Mouse (Mus musculus): Measurements from ENCODE around the gene Gm17359. TPM values are rescaled to one million over a fixed set of nuclear protein-coding genes. Genes with fewer than 3 reads are reported as not detected.

Gene Gm17359
- total RNA-seq (2021) = not detected
- long read RNA-seq, experiment 1 = 0 reads
- long read RNA-seq, experiment 2 = 0 reads

DNA sequence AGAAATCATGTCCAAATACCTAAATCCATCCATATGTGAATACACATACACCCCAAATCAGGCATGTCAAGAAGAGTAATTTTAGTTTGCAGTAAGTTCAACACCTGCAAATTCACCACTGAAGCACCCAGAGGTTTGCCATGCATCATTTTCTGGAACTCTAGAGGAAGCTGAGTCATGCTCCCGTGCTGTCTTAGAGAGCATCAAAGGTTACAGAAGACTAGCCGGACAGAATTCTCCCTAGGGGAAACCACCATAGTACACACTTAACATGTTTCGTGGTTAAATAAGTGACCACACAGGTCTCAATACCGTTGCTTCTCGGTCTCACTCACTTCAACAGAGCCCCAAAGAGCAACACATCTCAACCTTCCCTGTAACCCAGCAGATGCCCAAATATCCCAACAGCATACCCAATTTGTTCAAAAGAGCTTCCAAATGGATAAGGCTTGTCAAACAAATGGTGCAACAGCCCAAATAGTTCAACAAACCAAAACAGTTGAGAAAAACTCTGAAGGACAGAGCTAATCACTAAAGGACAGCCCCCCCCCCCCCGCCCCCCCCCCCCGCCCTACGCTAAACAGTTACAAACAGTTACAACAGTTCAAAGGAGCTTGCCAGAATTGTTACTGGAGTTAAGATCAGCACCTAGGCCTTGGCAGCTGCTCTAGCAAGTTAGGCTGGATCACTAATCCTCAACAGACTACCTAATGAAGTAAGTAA lies at the start of gene Gm17359:
Gene Gm17359 (plus strand): TSS at position 618 of the 723 bp plus-strand sequence.
- DNase-seq = no peak

GRCm38 (mm10) chr3:79287108-79287576 lies 49.3 kb upstream of the Gm17359 start:
- DNase-seq = peak; percentile 90

DNA sequence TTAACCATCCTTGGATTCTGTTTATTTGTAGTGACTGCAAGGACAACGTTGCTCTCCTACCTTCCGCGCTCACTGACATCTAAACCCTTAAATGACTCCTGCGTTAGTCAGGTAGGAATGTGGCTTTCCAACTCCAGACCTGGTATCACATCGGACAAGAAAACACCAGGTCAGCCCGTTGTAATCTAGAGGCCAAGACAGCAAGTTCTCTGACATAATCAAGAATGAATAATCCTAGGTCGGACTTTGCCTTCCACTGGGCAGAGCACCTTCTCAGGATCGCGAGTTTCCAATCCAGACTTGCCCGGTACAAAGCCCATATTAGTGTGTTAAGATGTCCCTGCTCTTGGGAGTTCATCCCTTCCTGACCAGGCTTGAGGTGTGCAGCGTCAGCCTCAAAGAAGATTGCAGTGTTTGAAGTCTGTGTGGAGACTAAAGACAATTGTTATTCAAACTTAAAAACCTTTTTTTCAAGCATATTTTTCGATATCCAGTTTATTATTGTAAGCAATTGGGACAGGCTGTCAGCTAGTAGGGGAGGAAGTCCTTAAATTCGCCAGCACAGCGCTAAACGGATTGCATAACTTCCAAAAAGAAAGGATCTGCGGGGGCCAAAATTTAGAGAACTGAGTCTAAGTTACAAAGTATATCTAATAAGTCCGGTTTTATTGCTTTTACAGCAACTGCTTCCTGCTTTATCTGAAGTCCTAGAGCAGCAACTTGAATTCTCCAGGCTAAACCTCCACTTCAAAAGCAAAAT lies 48.6 kb upstream of the Gm17359 start:
- DNase-seq = no peak

- no peak for DNase-seq
Observed at GRCm38 (mm10) chr3:79289050-79289449, 47.4 kb upstream of the Gm17359 start.

- DNase-seq = no peak
Observed at GRCm38 (mm10) chr3:79293023-79293422, 43.4 kb upstream of the Gm17359 start.

DNA sequence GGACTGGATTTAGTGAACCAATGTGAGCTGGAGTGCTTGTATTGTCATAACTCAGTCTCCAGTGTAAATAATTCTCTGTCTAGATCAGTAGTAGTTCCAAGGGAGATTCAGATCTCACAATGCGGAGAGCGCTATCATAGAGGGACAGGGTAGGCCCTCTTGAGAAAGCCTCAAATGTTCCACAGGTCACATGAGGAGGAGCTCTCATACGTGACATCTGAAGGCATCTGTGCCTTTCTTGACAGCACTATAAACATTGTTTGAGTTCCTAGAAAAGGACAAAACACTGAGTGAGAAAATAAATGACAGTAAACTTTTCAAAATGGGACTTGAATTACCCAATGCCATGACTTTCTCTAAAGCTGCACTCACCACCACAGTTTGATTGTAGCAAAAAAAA lies 41.8 kb upstream of the Gm17359 start:
- DNase-seq = no peak

DNA sequence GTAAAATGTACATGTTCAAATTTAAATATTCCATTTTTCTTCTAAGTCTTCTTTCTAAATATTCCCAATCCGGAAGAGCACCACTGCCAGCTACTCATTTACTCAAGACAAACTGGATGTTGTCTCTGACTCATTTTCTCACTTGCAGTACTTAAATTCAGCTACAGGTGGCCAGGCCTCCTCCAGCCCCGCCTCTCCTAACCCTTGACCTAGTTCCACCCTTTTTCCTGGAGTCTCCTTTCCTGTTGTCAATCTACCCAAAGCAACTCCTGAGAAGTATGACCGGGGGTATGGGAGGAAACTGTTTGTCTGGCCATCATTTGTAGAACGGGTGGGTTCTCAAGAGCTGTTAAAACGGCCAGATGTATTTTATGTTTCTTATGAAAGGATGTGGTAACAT lies 40.4 kb upstream of the Gm17359 start:
- DNase-seq = no peak

- DNase-seq = no peak
Observed at GRCm38 (mm10) chr3:79296586-79296985, 39.9 kb upstream of the Gm17359 start.

- DNase-seq = no peak
Observed at GRCm38 (mm10) chr3:79297281-79297680, 39.2 kb upstream of the Gm17359 start.

DNA sequence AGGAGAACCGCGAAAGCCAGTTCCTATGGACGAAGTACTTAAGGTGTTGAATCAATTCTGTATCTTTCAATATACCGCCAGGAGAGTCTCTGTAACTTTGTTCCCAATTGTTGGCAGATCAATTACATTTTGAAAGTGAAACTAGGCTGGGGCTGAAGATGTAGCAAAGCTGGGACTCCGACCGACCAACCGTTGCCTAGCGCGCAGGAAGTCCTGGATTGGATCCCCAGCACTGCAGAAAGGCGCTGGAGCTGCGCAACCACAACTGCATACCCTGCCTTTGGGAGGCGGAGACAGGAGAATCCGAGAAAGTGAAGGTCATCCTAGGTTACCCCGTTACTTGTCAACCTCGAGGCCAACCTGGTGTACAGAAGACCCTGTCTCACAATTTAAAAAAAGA lies 37.1 kb upstream of the Gm17359 start:
- DNase-seq = no peak

DNA sequence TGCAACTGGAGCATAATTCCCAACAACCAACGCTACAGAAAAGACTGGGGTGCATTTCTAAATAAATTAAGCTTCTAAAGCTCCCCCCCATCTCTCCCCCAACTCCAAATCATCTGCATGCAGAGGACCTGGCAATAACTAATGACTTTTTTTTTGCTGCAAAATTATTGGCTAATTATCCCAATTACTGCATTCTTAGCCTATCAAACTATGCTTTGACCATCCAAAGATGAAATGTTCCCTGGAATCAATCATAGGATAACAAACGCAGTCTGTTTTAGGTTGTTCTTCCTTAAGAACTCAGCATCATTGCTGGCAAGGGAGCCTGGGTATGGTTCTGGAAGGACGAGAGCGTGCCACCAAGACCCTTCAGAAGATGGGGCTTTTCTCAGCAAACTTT lies 27.9 kb upstream of the Gm17359 start:
- no peak for DNase-seq

GRCm38 (mm10) chr3:79310184-79310583 lies 26.3 kb upstream of the Gm17359 start:
- DNase-seq = no peak

DNA sequence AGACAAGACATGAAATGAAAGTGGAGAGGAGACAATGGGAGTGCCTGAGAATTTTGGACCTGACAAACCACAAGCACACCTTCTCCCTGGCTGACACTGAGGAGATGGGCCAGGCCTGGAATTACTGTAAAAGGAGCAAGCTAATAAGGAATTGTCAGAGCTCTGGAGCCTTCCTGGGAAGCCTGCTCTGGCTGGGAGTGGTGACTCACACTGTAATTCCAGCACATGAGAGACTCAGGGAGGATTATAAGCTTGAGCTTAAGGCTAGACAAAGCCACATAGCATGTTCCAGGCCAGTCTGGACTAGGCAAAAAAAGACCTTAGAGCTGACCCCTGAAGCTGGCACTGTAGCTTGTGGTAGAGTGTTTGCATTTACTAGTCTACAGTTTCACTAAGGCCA lies 24.6 kb upstream of the Gm17359 start:
- no peak for DNase-seq

DNA sequence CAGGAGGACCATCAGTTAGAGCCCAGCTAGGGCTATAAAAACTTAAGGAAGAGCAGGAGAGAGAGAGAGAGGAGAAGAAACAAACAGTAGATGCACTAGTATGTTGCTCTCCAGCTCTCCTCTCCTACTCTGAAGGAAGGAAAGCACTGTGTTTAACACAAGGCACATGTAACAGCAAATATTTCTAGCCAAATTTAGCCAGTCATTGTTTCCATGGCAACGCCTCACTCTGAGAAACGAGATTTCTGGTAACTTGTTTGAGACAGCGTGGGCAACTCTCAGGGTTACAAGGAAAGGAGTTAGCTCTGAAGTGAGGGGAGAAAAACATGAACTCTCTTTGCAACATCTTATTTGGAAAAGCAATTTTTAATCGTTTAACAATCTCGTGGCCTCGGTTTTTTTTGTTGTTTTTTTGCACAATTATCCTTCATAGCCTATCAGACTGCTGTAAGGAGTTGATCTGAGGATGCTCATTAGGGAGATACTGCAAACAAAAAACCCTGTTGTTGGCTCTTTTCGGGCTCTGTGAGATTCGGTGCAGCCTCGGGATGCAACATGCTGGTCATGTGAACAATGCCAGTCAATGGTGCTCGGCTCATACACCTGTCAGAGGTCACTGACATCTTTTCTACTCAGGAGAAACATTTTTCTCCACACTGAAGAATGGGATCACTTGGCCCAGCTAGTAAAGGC lies 22.3 kb upstream of the Gm17359 start:
- no peak for DNase-seq

DNA sequence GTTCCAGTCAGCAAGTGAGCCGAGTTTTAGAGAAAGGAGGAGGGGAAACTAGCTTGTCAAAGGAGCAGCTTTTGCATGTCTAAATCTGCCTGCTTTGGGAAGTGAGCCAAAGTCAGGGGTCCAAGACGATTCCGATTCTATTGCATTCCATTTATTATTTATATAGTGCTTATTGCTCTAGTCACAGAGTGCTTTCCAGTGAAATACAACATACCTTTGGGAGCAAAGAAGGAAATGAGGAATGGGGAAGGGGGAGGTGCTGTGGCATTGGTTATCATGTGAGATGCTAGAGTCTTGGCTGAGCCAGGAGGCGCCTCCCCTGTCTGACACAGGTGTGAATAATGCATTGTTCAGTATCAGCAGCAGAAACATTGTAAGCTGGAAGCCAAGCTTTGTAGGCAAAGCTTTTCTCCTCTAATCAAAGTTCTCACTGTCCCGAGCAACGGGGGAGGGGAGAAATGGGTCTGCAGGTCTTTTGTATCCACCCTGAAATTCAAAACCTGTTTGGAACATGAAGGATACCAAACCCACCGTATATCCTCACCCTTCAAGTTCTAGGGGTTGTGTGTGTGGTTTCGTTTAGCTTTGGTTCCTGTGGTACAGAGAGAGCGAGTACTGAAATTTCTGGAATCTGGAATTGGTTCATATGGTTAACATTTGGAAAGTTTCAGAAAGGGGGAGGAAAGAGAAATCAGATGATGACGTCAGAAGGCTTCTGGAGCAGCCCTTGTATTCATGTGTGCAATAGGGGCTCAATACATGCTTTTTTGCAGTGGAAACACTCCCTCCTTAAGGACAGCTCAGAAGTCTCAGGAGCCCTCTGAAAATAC lies 11.5 kb upstream of the Gm17359 start:
- DNase-seq = no peak

GRCm38 (mm10) chr3:79329691-79330315 lies 6.7 kb upstream of the Gm17359 start:
- no peak for DNase-seq

DNA sequence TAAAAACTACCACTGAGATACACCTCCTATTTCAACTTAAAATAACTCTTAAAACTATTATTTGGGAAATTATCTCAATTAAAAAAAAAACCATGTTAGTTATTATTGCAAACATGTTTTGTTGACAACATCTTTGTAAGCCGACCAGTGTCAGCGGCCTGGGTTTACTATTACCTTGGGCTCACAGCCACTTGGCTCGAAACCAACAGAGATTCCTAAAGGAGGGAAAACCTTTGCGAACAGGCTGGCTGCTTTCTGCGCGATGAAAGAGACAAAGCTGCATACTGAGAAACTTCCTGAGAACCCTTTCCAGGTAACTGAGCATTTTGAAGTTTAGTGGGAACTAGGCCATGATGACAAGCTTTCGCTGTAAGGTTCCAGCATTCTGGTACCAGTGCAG lies 3.4 kb upstream of the Gm17359 start:
- DNase-seq = no peak

DNA sequence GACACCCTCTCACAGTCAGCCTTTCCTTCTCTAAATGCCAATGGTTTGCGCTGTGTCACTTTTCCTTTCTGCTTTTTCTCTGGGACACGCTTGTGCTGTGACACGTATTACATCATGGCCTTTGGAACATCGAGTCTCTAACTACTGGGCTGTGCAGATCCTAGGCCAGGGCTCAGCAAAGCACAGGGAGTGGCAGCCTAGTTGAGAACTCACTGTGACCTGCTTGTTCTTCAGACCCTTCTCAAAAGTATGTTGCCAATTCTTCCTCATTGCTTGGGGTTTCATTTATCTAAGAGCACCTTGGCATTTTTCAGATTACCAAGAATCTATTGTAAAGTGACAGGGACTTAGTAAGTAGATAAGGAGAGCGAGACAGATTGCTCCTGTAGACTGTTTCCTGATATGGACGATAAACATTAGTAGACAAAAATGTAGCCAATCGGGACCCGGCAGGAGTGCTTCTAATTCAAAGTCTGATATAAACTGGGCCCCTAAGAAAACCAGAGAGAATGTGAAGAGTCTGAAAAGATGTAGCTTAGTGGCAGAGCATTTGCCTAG lies 2.7 kb upstream of the Gm17359 start:
- DNase-seq = no peak

- DNase-seq = no peak
Observed at GRCm38 (mm10) chr3:79340737-79341136, 4.3 kb downstream of the Gm17359 start.

DNA sequence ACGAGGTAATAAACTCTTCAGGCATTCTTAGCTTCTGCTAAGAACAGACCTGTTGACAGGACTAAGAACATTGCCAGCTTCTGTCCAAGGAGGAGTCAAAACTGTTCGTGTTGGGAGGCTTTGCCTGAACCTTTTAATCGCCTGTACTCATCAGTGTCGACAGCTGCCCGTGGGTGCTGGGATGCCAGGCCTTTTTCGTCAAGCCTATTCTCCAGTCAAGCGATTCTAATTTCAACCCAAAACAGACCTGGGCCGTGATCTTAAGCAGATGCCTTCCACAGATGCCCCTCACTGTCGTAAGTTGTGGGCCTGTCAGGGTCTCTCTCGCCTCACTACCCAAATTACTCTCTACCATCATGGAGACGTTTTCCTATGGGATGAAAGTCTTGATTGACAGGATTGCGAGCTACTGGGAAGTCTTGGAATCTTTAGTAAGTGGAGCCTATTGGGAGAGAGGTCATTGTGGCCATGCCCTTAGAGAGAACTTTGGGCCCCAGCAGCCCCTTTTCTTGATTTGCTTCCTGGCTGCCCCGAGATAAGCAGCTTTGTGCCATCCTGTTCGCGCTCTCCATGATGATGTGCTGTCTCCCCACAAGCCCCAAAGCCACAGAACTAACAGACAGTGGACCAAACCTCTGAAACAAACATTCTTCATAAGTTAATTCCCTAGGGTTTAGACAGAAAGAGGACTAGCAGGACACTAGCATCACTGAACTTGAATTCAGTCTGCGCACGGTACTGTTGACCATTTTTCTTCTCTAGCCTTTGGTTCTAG lies 6.7 kb downstream of the Gm17359 start:
- no peak for DNase-seq
